Mouse (Mus musculus): Measurements from ENCODE around the gene Cabp1.

DNA sequence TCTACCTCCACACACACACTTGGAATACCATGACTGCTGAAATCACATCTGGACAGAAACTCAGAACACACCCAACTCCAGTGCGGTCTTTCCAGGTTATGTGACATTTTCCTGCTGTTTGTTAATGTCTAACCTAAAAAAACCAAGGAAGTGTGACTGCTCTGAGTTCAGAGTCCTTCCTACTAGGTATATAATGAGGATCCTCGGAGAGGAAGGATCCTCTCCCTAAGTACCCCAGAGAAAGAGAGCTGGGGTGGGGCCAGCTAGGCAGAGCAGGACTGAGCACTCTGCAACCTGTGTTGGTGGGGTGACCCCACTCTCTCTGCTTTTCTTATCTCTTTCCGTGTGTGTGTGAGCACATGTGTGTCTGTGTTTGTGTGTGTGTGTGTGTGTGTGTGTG is 46.8 kb downstream of the Cabp1 start:
- TF ChIP-seq CTCF (conservative IDR thresholded peaks at IDR 0.05; ENCODE audit: low read length) (no peak), NANOG (IDR thresholded peaks at IDR 0.05; ENCODE audit: borderline replicate concordance, low read length) (no peak)

Data from E14TG2a.4 (cell line).